Mouse (Mus musculus): Measurements from ENCODE around the gene Zfp94. TPM values are rescaled to one million over a fixed set of nuclear protein-coding genes. Genes with fewer than 3 reads are reported as not detected.

Gene Zfp94
- total RNA-seq, 1 experiment: 5.4 TPM

GRCm38 (mm10) chr7:24348896-24349295 lies 32.4 kb upstream of the Zfp94 start, which contains the start of gene Lypd5:
Lypd5 (plus strand) TSS chr7:24349196.
- TF ChIP-seq CHD2 (IDR thresholded peaks at IDR 0.05; ENCODE audit: low read depth, low read length): no peak
- TF ChIP-seq MAFK (IDR thresholded peaks at IDR 0.05; ENCODE audit: insufficient read depth, low read depth, low read length): no peak
- TF ChIP-seq ZC3H11A (IDR thresholded peaks at IDR 0.05; ENCODE audit: borderline replicate concordance, low read depth, low read length): no peak
- TF ChIP-seq HCFC1 (IDR thresholded peaks at IDR 0.05; ENCODE audit: borderline replicate concordance, insufficient read depth, low read length): no peak
- no peak for TF ChIP-seq ZNF384 (IDR thresholded peaks at IDR 0.05; ENCODE audit: low read depth, low read length)
- in situ Hi-C loops (cut with MboI; ENCODE audit: low sequenced_read_pairs in 2 of 2, unreplicated experiment in 2 of 2): no loop called here
- no peak within 1 kb of the TSS for H3K27ac ChIP-seq (ENCODE audit: insufficient read depth, low read depth, low read length, poor library complexity, severe bottlenecking)
- no peak within 1 kb of the TSS for H3K4me3 ChIP-seq (ENCODE audit: insufficient read depth in 1 of 2, low read depth in 1 of 2, low read length in 2 of 2, poor library complexity in 1 of 2, severe bottlenecking in 1 of 2)
- H3K4me1 ChIP-seq (ENCODE audit: control insufficient read depth in 2 of 2, insufficient read depth in 2 of 2, low read length in 2 of 2, poor library complexity in 1 of 2): peaks cover 0 to 4% of the 10 kb centered on the region in 2 experiments; a peak in 1 of 4 replicates
- no peaks in the 10 kb centered on the region for H3K9me3 ChIP-seq (ENCODE audit: control insufficient read depth, insufficient read depth, low read depth, low read length)
- no peak within 1 kb of the TSS for H3K9ac ChIP-seq (ENCODE audit: insufficient read depth, low read depth, low read length, poor library complexity, severe bottlenecking)
- H3K36me3 ChIP-seq (ENCODE audit: control insufficient read depth, insufficient read depth, low read length, poor library complexity, severe bottlenecking): no peaks in the 10 kb centered on the region
- no peak for DNase-seq (ENCODE audit: low read depth, low spot score)

DNA sequence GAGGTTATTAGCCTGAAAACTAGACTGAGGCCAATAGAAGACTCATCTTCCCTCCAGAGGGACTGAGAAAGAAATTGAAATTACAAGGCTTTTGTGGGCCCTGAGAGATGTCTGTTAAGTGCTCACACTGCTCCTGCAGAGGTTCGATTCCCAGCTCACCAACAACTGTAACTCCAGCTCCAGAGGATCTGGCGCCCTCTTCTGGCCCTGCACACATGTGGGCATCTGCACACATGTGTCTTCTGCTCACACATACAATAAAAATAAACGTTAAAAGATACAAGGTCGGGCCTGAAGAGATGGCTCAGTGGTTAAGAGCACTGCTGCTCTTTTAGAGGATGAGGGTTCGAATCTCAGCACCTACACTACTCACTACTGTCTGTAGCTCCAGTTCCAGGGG lies 30.0 kb upstream of the Zfp94 start:
- Histone ChIP-seq H3K9ac (ENCODE audit: insufficient read depth, low read depth, low read length, poor library complexity, severe bottlenecking) (no peak overlapping the region), H3K27ac (ENCODE audit: insufficient read depth, low read depth, low read length, poor library complexity, severe bottlenecking) (no peak overlapping the region), H3K4me3 (ENCODE audit: insufficient read depth in 1 of 2, low read depth in 1 of 2, low read length in 2 of 2, poor library complexity in 1 of 2, severe bottlenecking in 1 of 2) (no peak overlapping the region), H3K4me1 (ENCODE audit: control insufficient read depth in 2 of 2, insufficient read depth in 2 of 2, low read length in 2 of 2, poor library complexity in 1 of 2) (peaks cover 0 to 2% of the 10 kb centered on the region in 2 experiments; a peak in 1 of 4 replicates), H3K9me3 (ENCODE audit: control insufficient read depth, insufficient read depth, low read depth, low read length) (no peaks in the 10 kb centered on the region), H3K36me3 (ENCODE audit: control insufficient read depth, insufficient read depth, low read length, poor library complexity, severe bottlenecking) (no peaks in the 10 kb centered on the region)
- TF ChIP-seq MAFK (IDR thresholded peaks at IDR 0.05; ENCODE audit: insufficient read depth, low read depth, low read length): no peak
- no peak for TF ChIP-seq ZNF384 (IDR thresholded peaks at IDR 0.05; ENCODE audit: low read depth, low read length)
- no peak for TF ChIP-seq HCFC1 (IDR thresholded peaks at IDR 0.05; ENCODE audit: borderline replicate concordance, insufficient read depth, low read length)
- TF ChIP-seq CHD2 (IDR thresholded peaks at IDR 0.05; ENCODE audit: low read depth, low read length): no peak
- no peak for TF ChIP-seq ZC3H11A (IDR thresholded peaks at IDR 0.05; ENCODE audit: borderline replicate concordance, low read depth, low read length)
- DNase-seq (ENCODE audit: low read depth, low spot score): no peak
- in situ Hi-C loops (cut with MboI; ENCODE audit: low sequenced_read_pairs in 2 of 2, unreplicated experiment in 2 of 2): no loop called here

GRCm38 (mm10) chr7:24343701-24344272 lies 27.3 kb upstream of the Zfp94 start:
- H3K27ac ChIP-seq (ENCODE audit: insufficient read depth, low read depth, low read length, poor library complexity, severe bottlenecking): no peak overlapping the region
- in situ Hi-C loops (cut with MboI; ENCODE audit: low sequenced_read_pairs in 2 of 2, unreplicated experiment in 2 of 2): no loop called here
- TF ChIP-seq MAFK (IDR thresholded peaks at IDR 0.05; ENCODE audit: insufficient read depth, low read depth, low read length) (no peak), CHD2 (IDR thresholded peaks at IDR 0.05; ENCODE audit: low read depth, low read length) (no peak), ZNF384 (IDR thresholded peaks at IDR 0.05; ENCODE audit: low read depth, low read length) (no peak), ZC3H11A (IDR thresholded peaks at IDR 0.05; ENCODE audit: borderline replicate concordance, low read depth, low read length) (no peak), HCFC1 (IDR thresholded peaks at IDR 0.05; ENCODE audit: borderline replicate concordance, insufficient read depth, low read length) (no peak)

GRCm38 (mm10) chr7:24338241-24338640 lies 21.8 kb upstream of the Zfp94 start:
- Histone ChIP-seq H3K36me3 (ENCODE audit: control insufficient read depth, insufficient read depth, low read length, poor library complexity, severe bottlenecking) (no peaks in the 10 kb centered on the region), H3K9ac (ENCODE audit: insufficient read depth, low read depth, low read length, poor library complexity, severe bottlenecking) (no peak overlapping the region), H3K4me3 (ENCODE audit: insufficient read depth in 1 of 2, low read depth in 1 of 2, low read length in 2 of 2, poor library complexity in 1 of 2, severe bottlenecking in 1 of 2) (no peak overlapping the region), H3K4me1 (ENCODE audit: control insufficient read depth in 2 of 2, insufficient read depth in 2 of 2, low read length in 2 of 2, poor library complexity in 1 of 2) (no peaks in the 10 kb centered on the region), H3K9me3 (ENCODE audit: control insufficient read depth, insufficient read depth, low read depth, low read length) (no peaks in the 10 kb centered on the region), H3K27ac (ENCODE audit: insufficient read depth, low read depth, low read length, poor library complexity, severe bottlenecking) (no peak overlapping the region)
- TF ChIP-seq ZNF384 (IDR thresholded peaks at IDR 0.05; ENCODE audit: low read depth, low read length) (no peak), ZC3H11A (IDR thresholded peaks at IDR 0.05; ENCODE audit: borderline replicate concordance, low read depth, low read length) (no peak), CHD2 (IDR thresholded peaks at IDR 0.05; ENCODE audit: low read depth, low read length) (no peak), HCFC1 (IDR thresholded peaks at IDR 0.05; ENCODE audit: borderline replicate concordance, insufficient read depth, low read length) (no peak), MAFK (IDR thresholded peaks at IDR 0.05; ENCODE audit: insufficient read depth, low read depth, low read length) (no peak)
- no peak for DNase-seq (ENCODE audit: low read depth, low spot score)
- in situ Hi-C loops (cut with MboI; ENCODE audit: low sequenced_read_pairs in 2 of 2, unreplicated experiment in 2 of 2): no loop called here

More at GRCm38 (mm10) chr7:24343701-24344272, 27.3 kb upstream of the Zfp94 start:
- no peaks in the 10 kb centered on the region for H3K9me3 ChIP-seq (ENCODE audit: control insufficient read depth, insufficient read depth, low read depth, low read length)
- no peaks in the 10 kb centered on the region for H3K36me3 ChIP-seq (ENCODE audit: control insufficient read depth, insufficient read depth, low read length, poor library complexity, severe bottlenecking)
- no peak for DNase-seq (ENCODE audit: low read depth, low spot score)
- H3K4me1 ChIP-seq (ENCODE audit: control insufficient read depth in 2 of 2, insufficient read depth in 2 of 2, low read length in 2 of 2, poor library complexity in 1 of 2): no peaks in the 10 kb centered on the region
- H3K9ac ChIP-seq (ENCODE audit: insufficient read depth, low read depth, low read length, poor library complexity, severe bottlenecking): no peak overlapping the region
- no peak overlapping the region for H3K4me3 ChIP-seq (ENCODE audit: insufficient read depth in 1 of 2, low read depth in 1 of 2, low read length in 2 of 2, poor library complexity in 1 of 2, severe bottlenecking in 1 of 2)

Data from ES-E14 (cell line).